Mouse (Mus musculus): ENCODE results near the gene Slc35g3. TPM values are rescaled to one million over a fixed set of nuclear protein-coding genes. Genes with fewer than 3 reads are reported as not detected.
A peak's percentile ranks its signal among the peaks of the same experiment; 100 is the strongest.

The Slc35g3 gene
- polyA plus RNA-seq, 1 experiment = 0.26 TPM

GRCm38 (mm10) chr11:69801379-69801977, 39.7 kb upstream of the Slc35g3 start, which contains the start of gene Fgf11:
Gene Fgf11, minus strand, starts transcription at chr11:69801857.
- no peaks in the 10 kb centered on the region for H3K79me2 ChIP-seq (ENCODE audit: control insufficient read depth, insufficient read depth)
- H3K4me3 ChIP-seq = peak within 1 kb of the TSS; percentile 65
- H3K4me2 ChIP-seq (ENCODE audit: low read depth) = peak within 1 kb of the TSS; percentile 99
- H3ac ChIP-seq (ENCODE audit: control insufficient read depth, insufficient read length) = peak within 1 kb of the TSS; percentile 3
- TF ChIP-seq MYOG (IDR thresholded peaks at IDR 0.05; ENCODE audit: control insufficient read depth in 1 of 3, insufficient read depth in 1 of 3, insufficient read length in 2 of 3, low read depth in 2 of 3) = peak in 1 of 3 experiments; percentile 30
- no peak for TF ChIP-seq SRF (IDR thresholded peaks at IDR 0.05; ENCODE audit: control insufficient read depth, insufficient read length, low read depth)
- TF ChIP-seq POLR2AphosphoS2 (IDR thresholded peaks at IDR 0.05; ENCODE audit: insufficient read length, low read depth) = peak; percentile 30
- peak; percentile 19 for TF ChIP-seq POLR2A (IDR thresholded peaks at IDR 0.05; ENCODE audit: insufficient read length, low read depth)
- H3K36me3 ChIP-seq (ENCODE audit: control insufficient read depth, insufficient read depth) = peaks cover 4% of the 10 kb centered on the region
- H3K27me3 ChIP-seq (ENCODE audit: control insufficient read depth, insufficient read depth, insufficient read length) = no peaks in the 10 kb centered on the region

- H3K79me2 ChIP-seq (ENCODE audit: control insufficient read depth, insufficient read depth) = no peaks in the 10 kb centered on the region
- peak overlapping the region; percentile 99 for H3K4me2 ChIP-seq (ENCODE audit: low read depth)
- TF ChIP-seq MYOG (IDR thresholded peaks at IDR 0.05; ENCODE audit: control insufficient read depth in 1 of 3, insufficient read depth in 1 of 3, insufficient read length in 2 of 3, low read depth in 2 of 3) = no peak
- TF ChIP-seq USF1 (IDR thresholded peaks at IDR 0.05; ENCODE audit: low read depth) = peak; percentile 28
- H3ac ChIP-seq (ENCODE audit: control insufficient read depth, insufficient read length) = peak overlapping the region; percentile 3
- peaks cover 4% of the 10 kb centered on the region for H3K36me3 ChIP-seq (ENCODE audit: control insufficient read depth, insufficient read depth)
- H3K4me3 ChIP-seq = peak overlapping the region; percentile 65
- no peaks in the 10 kb centered on the region for H3K27me3 ChIP-seq (ENCODE audit: control insufficient read depth, insufficient read depth, insufficient read length)
These were observed 38.8 kb upstream of the Slc35g3 start for GRCm38 (mm10) chr11:69800392-69801197.

- Histone ChIP-seq H3K36me3 (ENCODE audit: control insufficient read depth, insufficient read depth) (peaks cover 4% of the 10 kb centered on the region), H3ac (ENCODE audit: control insufficient read depth, insufficient read length) (no peak overlapping the region), H3K4me2 (ENCODE audit: low read depth) (peak overlapping the region; percentile 99), H3K79me2 (ENCODE audit: control insufficient read depth, insufficient read depth) (no peaks in the 10 kb centered on the region), H3K27me3 (ENCODE audit: control insufficient read depth, insufficient read depth, insufficient read length) (no peaks in the 10 kb centered on the region), H3K4me3 (peak overlapping the region; percentile 65)
- TF ChIP-seq USF1 (IDR thresholded peaks at IDR 0.05; ENCODE audit: low read depth) = no peak
- TF ChIP-seq REST (IDR thresholded peaks at IDR 0.05; ENCODE audit: insufficient read depth, insufficient read length) = no peak
- TF ChIP-seq TCF3 (IDR thresholded peaks at IDR 0.05; ENCODE audit: insufficient read length, low read depth) = peak; percentile 86
- TF ChIP-seq MAX (IDR thresholded peaks at IDR 0.05; ENCODE audit: low read depth) = no peak
- peak; percentile 71 to 100 (median 99) for TF ChIP-seq MYOG (IDR thresholded peaks at IDR 0.05; ENCODE audit: control insufficient read depth in 1 of 3, insufficient read depth in 1 of 3, insufficient read length in 2 of 3, low read depth in 2 of 3)
- TF ChIP-seq POLR2AphosphoS2 (IDR thresholded peaks at IDR 0.05; ENCODE audit: insufficient read length, low read depth) = peak; percentile 34
- peak; percentile 48 for TF ChIP-seq TCF12 (IDR thresholded peaks at IDR 0.05; ENCODE audit: insufficient read depth, poor library complexity, severe bottlenecking)
- no peak for TF ChIP-seq SRF (IDR thresholded peaks at IDR 0.05; ENCODE audit: control insufficient read depth, insufficient read length, low read depth)
- TF ChIP-seq CEBPB (IDR thresholded peaks at IDR 0.05; ENCODE audit: insufficient read depth, poor library complexity, severe bottlenecking) = no peak
- TF ChIP-seq E2F4 (IDR thresholded peaks at IDR 0.05; ENCODE audit: insufficient read depth) = no peak
- TF ChIP-seq POLR2A (IDR thresholded peaks at IDR 0.05; ENCODE audit: insufficient read length, low read depth) = peak; percentile 37
- TF ChIP-seq MYOD1 (IDR thresholded peaks at IDR 0.05; ENCODE audit: control insufficient read depth in 1 of 3, insufficient read length in 2 of 3, low read depth in 2 of 3) = peak in 2 of 3 experiments; percentile 98 to 99
These were observed 38.3 kb upstream of the Slc35g3 start for GRCm38 (mm10) chr11:69800138-69800391.

GRCm38 (mm10) chr11:69799394-69800137, 37.8 kb upstream of the Slc35g3 start:
- no peak overlapping the region for H3ac ChIP-seq (ENCODE audit: control insufficient read depth, insufficient read length)
- no peak for TF ChIP-seq POLR2A (IDR thresholded peaks at IDR 0.05; ENCODE audit: insufficient read length, low read depth)
- no peak for TF ChIP-seq USF1 (IDR thresholded peaks at IDR 0.05; ENCODE audit: low read depth)
- TF ChIP-seq POLR2AphosphoS2 (IDR thresholded peaks at IDR 0.05; ENCODE audit: insufficient read length, low read depth) = no peak
- TF ChIP-seq SRF (IDR thresholded peaks at IDR 0.05; ENCODE audit: control insufficient read depth, insufficient read length, low read depth) = no peak
- TF ChIP-seq REST (IDR thresholded peaks at IDR 0.05; ENCODE audit: insufficient read depth, insufficient read length) = no peak
- no peak for TF ChIP-seq TCF12 (IDR thresholded peaks at IDR 0.05; ENCODE audit: insufficient read depth, poor library complexity, severe bottlenecking)
- peak in 1 of 3 experiments; percentile 6 for TF ChIP-seq MYOG (IDR thresholded peaks at IDR 0.05; ENCODE audit: control insufficient read depth in 1 of 3, insufficient read depth in 1 of 3, insufficient read length in 2 of 3, low read depth in 2 of 3)
- TF ChIP-seq CEBPB (IDR thresholded peaks at IDR 0.05; ENCODE audit: insufficient read depth, poor library complexity, severe bottlenecking) = no peak
- TF ChIP-seq MAX (IDR thresholded peaks at IDR 0.05; ENCODE audit: low read depth) = no peak
- TF ChIP-seq MYOD1 (IDR thresholded peaks at IDR 0.05; ENCODE audit: control insufficient read depth in 1 of 3, insufficient read length in 2 of 3, low read depth in 2 of 3) = peak in 1 of 3 experiments; percentile 61
- no peak for TF ChIP-seq TCF3 (IDR thresholded peaks at IDR 0.05; ENCODE audit: insufficient read length, low read depth)
- TF ChIP-seq E2F4 (IDR thresholded peaks at IDR 0.05; ENCODE audit: insufficient read depth) = no peak
- H3K4me2 ChIP-seq (ENCODE audit: low read depth) = peak overlapping the region; percentile 99
- H3K79me2 ChIP-seq (ENCODE audit: control insufficient read depth, insufficient read depth) = no peaks in the 10 kb centered on the region
- peaks cover 4% of the 10 kb centered on the region for H3K36me3 ChIP-seq (ENCODE audit: control insufficient read depth, insufficient read depth)
- no peaks in the 10 kb centered on the region for H3K27me3 ChIP-seq (ENCODE audit: control insufficient read depth, insufficient read depth, insufficient read length)
- peak overlapping the region; percentile 65 for H3K4me3 ChIP-seq

Measured in myocyte (in vitro differentiated cells).